Mouse (Mus musculus) heart, adult 2 months (tissue): Measurements from ENCODE around the gene Gm1979.
"Not testable (repeated sequence)": the region's sequence is repeated elsewhere in the genome, so short reads cannot be mapped to it uniquely, and the experiment has no call there.

Experiments
- CTCF ChIP-seq: fragments of 200-600 bp; IDR thresholded peaks from 2 replicates; pipeline ENCODE4 v1.8.1; 2022; ENCODE audit warnings: antibody characterized with exemption, mild to moderate bottlenecking, moderate library complexity
- EP300 ChIP-seq: fragments of 200-500 bp; IDR thresholded peaks from 2 replicates; pipeline ENCODE4 v1.6.1; 2011; ENCODE audit warnings: low read depth, low read length, control low read depth; ENCODE audit not compliant: insufficient read depth
- POLR2A ChIP-seq: fragments of 200-500 bp; IDR thresholded peaks from 2 replicates; pipeline ENCODE4 v1.6.1; 2011; ENCODE audit warnings: mild to moderate bottlenecking, low read depth, low read length, control low read depth; ENCODE audit not compliant: insufficient read depth

GRCm38 (mm10) chr5:25972563-25972962, 32.0 kb downstream of the Gm1979 start, which contains the start of gene Gm21680:
- TF ChIP-seq CTCF, POLR2A, EP300: not testable (repeated sequence)
